Mouse (Mus musculus) urinary bladder, postnatal 4 days (tissue): ENCODE measurements around the gene Pnpla7.

Source experiments
- DNase-seq, 2 experiments: peaks; one replicate each; pipeline ENCODE4 v3.0.0; 2021 to 2022; ENCODE audit warnings: low spot score in 2 of 2

Pnpla7 gene

DNA sequence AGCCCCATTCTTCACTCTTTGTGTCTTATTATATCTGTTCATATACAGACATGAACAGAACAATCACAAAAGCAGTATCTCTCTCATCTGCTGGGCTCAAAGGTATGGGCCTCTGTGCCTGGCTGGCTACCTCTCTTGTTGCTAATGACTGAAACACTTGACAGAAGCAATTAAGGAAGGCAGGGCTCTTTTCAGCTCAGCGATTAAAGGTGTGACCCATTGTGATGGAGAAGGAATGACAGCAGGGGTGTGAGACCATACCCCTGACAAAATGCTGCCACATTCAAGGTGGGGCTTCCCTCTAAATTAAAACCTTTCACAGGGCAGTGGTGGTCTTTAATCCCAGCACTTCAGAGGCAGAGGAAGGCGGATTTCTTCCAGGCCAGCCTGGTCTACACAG is 11.9 kb downstream of the Pnpla7 start:
- DNase-seq = no peak

DNA sequence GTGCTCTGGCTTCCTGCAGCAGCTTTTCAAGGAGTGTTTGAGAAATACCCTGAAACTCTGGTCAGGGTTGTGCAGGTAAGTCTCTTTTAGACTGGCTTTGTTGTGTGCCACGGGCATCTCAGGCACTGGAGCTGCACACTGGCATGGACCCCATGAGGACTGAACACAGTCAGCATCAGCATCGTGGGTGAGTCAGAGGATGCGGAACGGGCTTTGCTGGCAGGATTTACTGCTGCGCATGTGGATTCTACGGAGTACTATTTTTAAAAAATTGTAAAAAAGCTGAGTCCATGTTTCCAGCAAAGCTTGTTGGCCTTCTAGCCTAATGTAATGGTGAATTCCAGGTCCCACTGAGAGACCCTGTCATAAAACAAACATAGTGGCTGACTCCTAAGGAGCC is 19.5 kb downstream of the Pnpla7 start:
- DNase-seq = no peak

DNA sequence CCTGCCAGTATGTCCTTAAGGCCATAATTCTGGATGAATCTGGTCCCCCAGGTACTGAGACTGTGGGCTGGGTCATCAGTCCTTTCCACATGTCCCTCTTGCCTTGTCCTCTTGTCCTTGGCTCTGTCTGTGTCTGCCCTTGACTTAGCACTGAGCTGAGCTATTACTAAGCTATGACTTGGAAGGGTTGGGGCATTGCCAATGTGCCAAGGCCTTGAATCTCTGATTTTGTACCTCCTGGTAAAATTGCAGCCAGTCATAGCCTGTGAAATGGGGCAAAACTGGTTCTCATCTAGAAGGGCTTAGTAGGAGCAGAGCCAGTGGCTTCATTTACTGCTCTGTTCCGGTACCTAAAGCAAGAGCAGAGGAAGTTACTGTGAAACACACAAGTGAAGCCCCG is 20.6 kb downstream of the Pnpla7 start:
- no peak for DNase-seq

DNA sequence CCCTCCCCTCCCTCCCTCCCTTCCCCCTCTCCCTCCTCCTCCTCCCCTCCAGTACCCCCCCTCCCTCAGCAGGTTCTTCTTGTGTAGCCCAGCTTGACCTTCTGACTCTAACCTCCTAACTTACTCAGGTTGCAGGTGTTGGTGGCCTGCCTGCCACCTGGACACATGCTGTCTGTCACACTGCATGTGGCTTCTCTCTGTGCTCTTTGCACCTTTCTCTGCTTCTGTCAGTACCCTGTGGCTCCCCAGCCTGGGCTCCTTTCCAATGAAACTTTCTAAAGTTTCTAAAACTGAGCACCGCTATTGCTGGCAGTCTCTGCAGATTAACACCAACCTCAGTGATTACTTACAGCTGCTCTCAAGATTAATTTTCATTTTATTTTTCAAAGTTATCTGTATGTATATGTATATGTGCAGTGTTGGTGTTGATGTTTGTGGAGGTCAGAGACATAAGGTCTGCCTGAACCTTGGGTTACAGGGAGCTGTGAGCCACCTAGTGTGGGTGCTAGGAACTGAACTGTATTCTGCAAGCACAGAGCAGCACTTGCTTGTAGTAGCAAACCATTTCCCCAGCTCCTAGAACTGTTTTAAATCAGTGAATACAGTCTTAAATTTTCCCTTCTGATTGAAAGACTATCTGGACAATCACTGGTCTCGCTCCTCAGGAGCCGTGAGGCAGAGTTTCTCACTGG is 24.9 kb downstream of the Pnpla7 start:
- DNase-seq = no peak

GRCm38 (mm10) chr2:25003946-25004786 is 28.3 kb downstream of the Pnpla7 start:
- DNase-seq = no peak

DNA sequence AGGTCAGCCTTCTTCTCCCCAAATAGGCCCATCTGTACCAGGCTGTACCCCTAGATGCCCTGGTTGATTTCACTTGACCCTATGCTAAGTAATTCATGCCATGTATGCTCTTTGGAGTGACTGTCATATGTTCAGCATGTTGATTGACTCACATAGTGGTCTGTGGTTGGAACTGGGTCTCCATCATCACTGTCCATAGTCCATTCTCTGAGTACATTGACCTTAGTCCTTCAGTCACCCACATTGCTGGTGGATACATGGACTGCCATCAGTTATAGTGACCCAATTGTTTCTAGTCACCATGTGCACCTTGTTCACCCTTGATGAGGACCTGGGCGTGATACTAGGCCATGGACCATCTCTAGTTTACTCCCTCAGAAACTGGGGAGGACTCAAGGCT is 30.9 kb downstream of the Pnpla7 start:
- no peak for DNase-seq

GRCm38 (mm10) chr2:25008250-25008649 is 32.4 kb downstream of the Pnpla7 start:
- no peak for DNase-seq

DNA sequence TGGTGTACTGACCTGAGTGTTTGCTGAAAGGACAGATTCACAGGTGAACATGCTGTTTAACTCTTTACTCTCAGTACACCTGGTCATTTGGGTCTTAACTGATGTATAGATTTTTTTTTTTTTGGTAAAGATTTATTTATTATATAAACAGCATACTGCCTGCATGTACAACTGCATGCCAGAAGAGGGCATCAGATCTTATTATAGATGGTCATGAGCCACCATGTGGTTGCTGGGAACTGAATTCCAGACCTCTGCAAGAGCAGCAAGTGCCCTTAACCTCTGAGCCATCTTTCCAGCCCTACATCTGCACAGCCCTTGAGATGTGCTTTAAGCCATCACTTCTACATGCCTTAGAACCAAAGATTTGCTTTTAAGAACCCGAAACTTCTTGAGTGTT is 46.8 kb downstream of the Pnpla7 start:
- DNase-seq = no peak

DNA sequence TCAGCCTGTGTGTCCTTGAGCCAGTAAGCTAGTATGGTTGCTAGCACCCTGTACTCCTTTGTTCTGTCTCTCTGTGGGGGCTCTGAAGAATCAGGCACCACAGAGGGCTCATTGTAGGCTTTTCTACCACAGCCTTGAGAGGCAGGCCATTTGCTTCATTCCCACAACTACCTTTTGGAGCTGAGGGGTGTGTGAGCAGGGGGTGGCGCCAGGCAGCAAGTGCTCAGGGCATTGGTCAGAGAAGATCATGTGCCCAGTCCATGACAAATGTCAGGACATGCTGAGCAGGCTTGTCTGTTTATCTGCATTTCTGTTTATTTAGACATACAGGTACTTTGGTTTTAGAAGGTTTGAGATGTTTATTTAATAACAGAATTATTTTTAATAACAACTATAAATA is 49.3 kb downstream of the Pnpla7 start:
- DNase-seq = no peak

GRCm38 (mm10) chr2:25034994-25035393 is 59.2 kb downstream of the Pnpla7 start:
- DNase-seq = no peak

DNA sequence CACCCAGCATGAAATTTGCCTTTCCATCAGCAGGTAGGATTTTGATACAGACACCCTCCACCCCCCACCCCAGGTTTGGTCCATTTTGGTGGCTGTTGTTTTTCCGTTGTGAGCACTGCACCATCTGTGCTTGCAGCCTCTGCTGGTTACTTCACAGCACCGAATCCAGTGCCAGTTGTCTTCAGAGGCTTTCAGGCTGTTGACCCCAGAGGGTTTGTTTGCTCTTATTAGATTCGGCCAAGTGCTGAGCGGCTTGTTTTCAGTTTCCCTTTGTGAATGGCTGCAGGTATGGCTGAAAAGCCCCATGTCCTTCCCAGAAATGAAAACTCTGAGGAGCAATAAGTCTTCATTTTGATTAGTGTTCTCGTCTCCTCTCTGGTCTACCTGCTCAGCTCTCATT is 64.3 kb downstream of the Pnpla7 start:
- DNase-seq = no peak

DNA sequence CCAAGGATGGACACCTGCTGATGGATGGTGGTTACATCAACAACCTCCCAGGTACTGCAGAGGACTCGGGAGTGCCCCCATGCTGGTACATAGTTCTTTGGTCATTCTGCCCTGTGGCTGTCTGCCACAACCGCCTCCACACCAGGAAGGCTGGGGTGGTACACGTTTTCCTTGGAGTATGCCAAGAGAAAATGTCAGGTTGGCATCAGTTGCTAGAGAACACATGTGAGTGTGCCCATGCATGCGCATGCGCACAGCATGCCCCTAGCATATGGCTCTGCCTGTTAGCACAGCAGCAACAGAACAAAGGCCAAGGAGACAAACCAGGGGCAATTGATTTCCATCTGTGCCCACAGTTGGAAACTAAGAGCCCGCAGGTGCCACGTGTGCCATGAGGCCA is 75.1 kb downstream of the Pnpla7 start:
- DNase-seq = no peak

DNA sequence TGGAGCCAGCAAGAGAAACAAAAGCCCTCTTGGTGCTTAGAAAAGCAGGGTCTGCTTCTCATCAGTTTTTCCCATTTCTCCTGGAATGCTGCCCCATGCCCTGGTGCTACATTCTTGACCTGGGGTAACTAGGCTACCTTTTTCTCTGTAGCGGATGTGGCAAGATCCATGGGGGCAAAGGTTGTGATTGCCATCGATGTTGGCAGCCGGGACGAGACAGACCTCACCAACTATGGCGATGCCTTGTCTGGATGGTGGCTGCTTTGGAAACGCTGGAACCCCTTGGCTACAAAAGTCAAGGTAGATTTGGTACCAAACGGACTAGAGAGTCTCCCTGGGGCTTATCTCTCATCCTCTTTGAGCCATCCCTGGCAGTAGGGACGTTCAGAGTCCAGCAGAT is 75.6 kb downstream of the Pnpla7 start:
- no peak for DNase-seq

GRCm38 (mm10) chr2:25053101-25053500 is 77.3 kb downstream of the Pnpla7 start:
- DNase-seq = no peak

DNA sequence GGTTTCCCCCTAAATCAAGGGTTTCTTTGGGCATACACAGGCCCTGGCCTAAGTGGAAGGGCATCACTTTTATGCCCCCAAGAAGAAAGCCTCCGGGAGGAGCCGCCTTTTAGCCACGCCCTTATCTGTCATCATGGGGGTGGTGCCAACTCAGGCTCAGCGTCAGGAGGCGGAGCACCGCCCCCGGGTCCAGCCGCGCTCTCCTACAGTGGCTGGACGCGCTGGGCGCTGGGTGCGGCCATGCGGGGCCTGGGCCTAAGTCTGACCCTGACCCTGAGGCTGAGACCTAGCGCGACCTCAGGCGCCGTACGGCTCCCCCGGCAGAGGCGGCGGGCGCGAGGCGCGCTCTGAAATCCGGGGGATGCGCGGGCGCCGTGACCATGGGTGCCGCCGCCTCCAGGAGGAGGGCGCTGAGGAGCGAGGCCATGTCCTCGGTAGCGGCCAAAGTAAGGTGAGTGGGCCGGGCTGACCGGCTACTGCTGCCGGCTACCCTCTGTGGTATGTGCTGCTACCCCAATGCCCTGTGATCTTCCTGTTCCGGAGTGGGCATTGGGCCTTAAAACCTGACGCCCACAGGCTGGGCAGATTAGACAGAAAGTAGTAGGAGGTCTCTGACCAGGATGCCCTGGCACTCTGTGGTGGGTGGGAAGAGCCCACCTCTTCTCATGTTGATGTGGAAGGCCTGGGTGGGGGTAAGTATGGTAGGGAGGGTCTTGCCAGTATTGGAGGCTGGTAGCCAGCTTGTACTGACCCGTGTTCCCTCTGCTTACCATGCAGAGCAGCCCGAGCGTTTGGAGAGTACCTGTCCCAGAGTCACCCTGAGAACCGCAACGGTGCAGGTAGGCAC is 78.6 kb downstream of the Pnpla7 start, which contains the start of gene Nsmf:
Gene Nsmf (plus strand): TSS at position 135 of the 847 bp plus-strand sequence.
- peak; percentile 82 to 90 for DNase-seq

DNA sequence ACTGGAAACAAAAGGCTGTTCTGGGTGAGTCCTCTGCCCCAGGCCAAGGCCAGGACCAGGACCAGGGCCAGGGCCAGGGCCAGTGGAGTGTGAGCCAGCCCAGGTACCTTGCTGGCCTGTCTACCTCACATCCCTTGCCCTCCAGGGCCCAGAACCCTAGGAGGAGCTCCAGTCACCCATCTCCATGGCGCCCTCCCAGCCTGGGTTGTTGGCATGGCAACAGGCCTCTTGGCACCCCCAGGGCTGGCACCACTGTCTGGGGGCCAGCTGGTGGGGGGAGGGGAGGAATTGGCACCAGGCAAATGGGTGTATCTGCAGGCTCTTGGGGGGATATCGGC is 79.2 kb downstream of the Pnpla7 start:
- DNase-seq = no peak

GRCm38 (mm10) chr2:25055409-25056155 is 79.7 kb downstream of the Pnpla7 start:
- DNase-seq = no peak

- DNase-seq = no peak
These were observed 83.1 kb downstream of the Pnpla7 start for GRCm38 (mm10) chr2:25058926-25059325.

GRCm38 (mm10) chr2:25063523-25063922 is 87.7 kb downstream of the Pnpla7 start:
- no peak for DNase-seq

- DNase-seq = no peak
These were observed 88.5 kb downstream of the Pnpla7 start for GRCm38 (mm10) chr2:25064285-25064684.

DNA sequence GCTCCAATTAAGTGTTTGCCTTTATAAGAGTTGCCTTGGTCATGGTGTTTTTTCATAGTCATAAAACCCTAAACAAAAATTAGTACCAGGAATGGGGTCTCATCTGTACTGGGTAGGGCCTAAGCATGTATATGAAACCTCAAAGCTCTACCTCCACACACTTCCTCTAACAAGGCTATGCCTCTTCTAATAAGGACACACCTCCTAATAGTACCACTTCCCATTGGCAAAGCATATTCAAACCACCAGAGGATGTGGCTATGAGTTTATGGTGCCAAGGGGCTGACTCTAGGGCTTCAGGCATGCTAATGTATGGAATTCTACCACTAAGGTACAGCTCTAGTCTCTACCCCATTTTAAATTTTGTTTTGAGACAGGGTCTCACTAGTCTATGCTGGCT is 89.7 kb downstream of the Pnpla7 start:
- DNase-seq = no peak

- DNase-seq = no peak
These were observed 90.7 kb downstream of the Pnpla7 start for GRCm38 (mm10) chr2:25066552-25066951.
